Mouse (Mus musculus): Measurements from ENCODE around the gene Hus1b. TPM values are rescaled to one million over a fixed set of nuclear protein-coding genes. Genes with fewer than 3 reads are reported as not detected.

The Hus1b gene
- polyA plus RNA-seq, 1 experiment from 2014 or later, result not detected

GRCm38 (mm10) chr13:30961932-30962331, 14.4 kb upstream of the Hus1b start:
- Histone ChIP-seq H3K4me1 (ENCODE audit: insufficient read depth, low read depth, low read length) (0 out of 2 replicates have a peak, but pooled peaks cover 3% of the 10 kb centered on the region), H3K27ac (ENCODE audit: low read length) (no peak overlapping the region), H3K4me3 (ENCODE audit: low read depth, low read length) (no peak overlapping the region), H3K9me3 (ENCODE audit: low read length) (no peaks in the 10 kb centered on the region), H3K9ac (replicated peaks; ENCODE audit: low read depth) (no peak overlapping the region), H3K36me3 (ENCODE audit: insufficient read depth, low read length) (no peaks in the 10 kb centered on the region), H3K27me3 (replicated peaks; ENCODE audit: insufficient read depth, low read length) (no peaks in the 10 kb centered on the region), H3K4me2 (replicated peaks; ENCODE audit: low read depth, low read length) (no peak overlapping the region)
- DNase-seq (ENCODE audit: low spot score), result no peak
- ATAC-seq, result no peak
- WGBS, result 51% methylated on average over 2 of the region's 2 CpGs
- TF ChIP-seq CTCF (IDR thresholded peaks at IDR 0.05) (no peak), EP300 (IDR thresholded peaks at IDR 0.05) (no peak)

- TF ChIP-seq CTCF (IDR thresholded peaks at IDR 0.05) (no peak), EP300 (IDR thresholded peaks at IDR 0.05) (no peak)
- no peaks in the 10 kb centered on the region for H3K4me1 ChIP-seq (ENCODE audit: insufficient read depth, low read depth, low read length)
- ATAC-seq (no peak), DNase-seq (ENCODE audit: low spot score) (no peak)
- no peaks in the 10 kb centered on the region for H3K9me3 ChIP-seq (ENCODE audit: low read length)
- no peaks in the 10 kb centered on the region for H3K36me3 ChIP-seq (ENCODE audit: insufficient read depth, low read length)
- no peak overlapping the region for H3K9ac ChIP-seq (replicated peaks; ENCODE audit: low read depth)
- WGBS, result 75% methylated on average over 2 of the region's 2 CpGs
- H3K4me2 ChIP-seq (replicated peaks; ENCODE audit: low read depth, low read length), result no peak overlapping the region
- H3K27me3 ChIP-seq (replicated peaks; ENCODE audit: insufficient read depth, low read length), result no peaks in the 10 kb centered on the region
- H3K27ac ChIP-seq (ENCODE audit: low read length), result no peak overlapping the region
- no peak overlapping the region for H3K4me3 ChIP-seq (ENCODE audit: low read depth, low read length)
Measured at GRCm38 (mm10) chr13:30960714-30961113, 13.2 kb upstream of the Hus1b start.

GRCm38 (mm10) chr13:30953580-30953979, 6.0 kb upstream of the Hus1b start:
- H3K27me3 ChIP-seq (replicated peaks; ENCODE audit: insufficient read depth, low read length), result no peaks in the 10 kb centered on the region
- no peak overlapping the region for H3K4me3 ChIP-seq (ENCODE audit: low read depth, low read length)
- 18% methylated on average over 1 of the region's 1 CpGs for WGBS
- TF ChIP-seq CTCF (IDR thresholded peaks at IDR 0.05), result no peak
- TF ChIP-seq EP300 (IDR thresholded peaks at IDR 0.05), result no peak
- no peak overlapping the region for H3K4me2 ChIP-seq (replicated peaks; ENCODE audit: low read depth, low read length)
- no peak overlapping the region for H3K9ac ChIP-seq (replicated peaks; ENCODE audit: low read depth)
- no peaks in the 10 kb centered on the region for H3K4me1 ChIP-seq (ENCODE audit: insufficient read depth, low read depth, low read length)
- no peak for ATAC-seq
- H3K36me3 ChIP-seq (ENCODE audit: insufficient read depth, low read length), result no peaks in the 10 kb centered on the region
- DNase-seq (ENCODE audit: low spot score), result no peak
- H3K9me3 ChIP-seq (ENCODE audit: low read length), result no peaks in the 10 kb centered on the region
- no peak overlapping the region for H3K27ac ChIP-seq (ENCODE audit: low read length)

GRCm38 (mm10) chr13:30952044-30952443, 4.5 kb upstream of the Hus1b start:
- DNase-seq (ENCODE audit: low spot score) (no peak), ATAC-seq (no peak)
- no peak overlapping the region for H3K4me3 ChIP-seq (ENCODE audit: low read depth, low read length)
- H3K9me3 ChIP-seq (ENCODE audit: low read length), result no peaks in the 10 kb centered on the region
- TF ChIP-seq EP300 (IDR thresholded peaks at IDR 0.05) (no peak), CTCF (IDR thresholded peaks at IDR 0.05) (no peak)
- 69% methylated on average over 2 of the region's 2 CpGs for WGBS
- H3K9ac ChIP-seq (replicated peaks; ENCODE audit: low read depth), result no peak overlapping the region
- H3K27ac ChIP-seq (ENCODE audit: low read length), result no peak overlapping the region
- H3K4me1 ChIP-seq (ENCODE audit: insufficient read depth, low read depth, low read length), result peaks cover 5% of the 10 kb centered on the region; the same call in 1 of the 2 replicates
- no peaks in the 10 kb centered on the region for H3K36me3 ChIP-seq (ENCODE audit: insufficient read depth, low read length)
- no peaks in the 10 kb centered on the region for H3K27me3 ChIP-seq (replicated peaks; ENCODE audit: insufficient read depth, low read length)
- H3K4me2 ChIP-seq (replicated peaks; ENCODE audit: low read depth, low read length), result no peak overlapping the region

GRCm38 (mm10) chr13:30949181-30949580, 1.6 kb upstream of the Hus1b start:
- no peaks in the 10 kb centered on the region for H3K9me3 ChIP-seq (ENCODE audit: low read length)
- 82% methylated on average over 9 of the region's 9 CpGs for WGBS
- no peaks in the 10 kb centered on the region for H3K27me3 ChIP-seq (replicated peaks; ENCODE audit: insufficient read depth, low read length)
- H3K36me3 ChIP-seq (ENCODE audit: insufficient read depth, low read length), result no peaks in the 10 kb centered on the region
- ATAC-seq, result no peak
- H3K4me3 ChIP-seq (ENCODE audit: low read depth, low read length), result no peak overlapping the region
- H3K9ac ChIP-seq (replicated peaks; ENCODE audit: low read depth), result no peak overlapping the region
- TF ChIP-seq CTCF (IDR thresholded peaks at IDR 0.05) (no peak), EP300 (IDR thresholded peaks at IDR 0.05) (no peak)
- H3K4me1 ChIP-seq (ENCODE audit: insufficient read depth, low read depth, low read length), result peaks cover 10% of the 10 kb centered on the region; the same call in 1 of the 2 replicates
- H3K4me2 ChIP-seq (replicated peaks; ENCODE audit: low read depth, low read length), result no peak overlapping the region
- no peak overlapping the region for H3K27ac ChIP-seq (ENCODE audit: low read length)
- no peak for DNase-seq (ENCODE audit: low spot score)

- H3K4me1 ChIP-seq (ENCODE audit: insufficient read depth, low read depth, low read length), result peaks cover 10% of the 10 kb centered on the region; the same call in 1 of the 2 replicates
- no peaks in the 10 kb centered on the region for H3K9me3 ChIP-seq (ENCODE audit: low read length)
- H3K27me3 ChIP-seq (replicated peaks; ENCODE audit: insufficient read depth, low read length), result no peaks in the 10 kb centered on the region
- H3K36me3 ChIP-seq (ENCODE audit: insufficient read depth, low read length), result no peaks in the 10 kb centered on the region
- ATAC-seq (no peak), DNase-seq (ENCODE audit: low spot score) (no peak)
- no peak overlapping the region for H3K27ac ChIP-seq (ENCODE audit: low read length)
- H3K4me2 ChIP-seq (replicated peaks; ENCODE audit: low read depth, low read length), result no peak overlapping the region
- no peak overlapping the region for H3K9ac ChIP-seq (replicated peaks; ENCODE audit: low read depth)
- TF ChIP-seq CTCF (IDR thresholded peaks at IDR 0.05), result no peak
- TF ChIP-seq EP300 (IDR thresholded peaks at IDR 0.05), result no peak
- WGBS, result 81% methylated on average over 15 of the region's 15 CpGs
- no peak overlapping the region for H3K4me3 ChIP-seq (ENCODE audit: low read depth, low read length)
Measured at GRCm38 (mm10) chr13:30947129-30947528, 430 bp downstream of the Hus1b start.

GRCm38 (mm10) chr13:30945788-30946187, 1.8 kb downstream of the Hus1b start:
- peaks cover 10% of the 10 kb centered on the region; the same call in 1 of the 2 replicates for H3K4me1 ChIP-seq (ENCODE audit: insufficient read depth, low read depth, low read length)

More at GRCm38 (mm10) chr13:30945788-30946187, 1.8 kb downstream of the Hus1b start:
- H3K9me3 ChIP-seq (ENCODE audit: low read length), result no peaks in the 10 kb centered on the region
- H3K27ac ChIP-seq (ENCODE audit: low read length), result no peak overlapping the region
- no peak for DNase-seq (ENCODE audit: low spot score)
- no peak for ATAC-seq
- no peaks in the 10 kb centered on the region for H3K27me3 ChIP-seq (replicated peaks; ENCODE audit: insufficient read depth, low read length)
- no peak overlapping the region for H3K4me3 ChIP-seq (ENCODE audit: low read depth, low read length)
- no peak overlapping the region for H3K9ac ChIP-seq (replicated peaks; ENCODE audit: low read depth)
- H3K4me2 ChIP-seq (replicated peaks; ENCODE audit: low read depth, low read length), result no peak overlapping the region
- no peaks in the 10 kb centered on the region for H3K36me3 ChIP-seq (ENCODE audit: insufficient read depth, low read length)
- TF ChIP-seq CTCF (IDR thresholded peaks at IDR 0.05), result no peak
